Mouse (Mus musculus): ENCODE results near the gene Gm49392.
A peak's percentile ranks its signal among the peaks of the same experiment; 100 is the strongest.
"Not testable (repeated sequence)": the region's sequence is repeated elsewhere in the genome, so short reads cannot be mapped to it uniquely, and the experiment has no call there.

Gene Gm49392

GRCm38 (mm10) chr13:60896794-60897193 is at the start of gene Gm49392:
Gene Gm49392 (minus strand): TSS chr13:60896894.
- not testable (repeated sequence) for DNase-seq (ENCODE audit: extremely low read depth, low read depth)

GRCm38 (mm10) chr13:60941884-60942283 is 45.2 kb upstream of the Gm49392 start, which contains the start of gene Tpbpa:
Gene Tpbpa (minus strand): TSS chr13:60941984.
- not testable (repeated sequence) for DNase-seq (ENCODE audit: extremely low read depth, low read depth)

GRCm38 (mm10) chr13:60936500-60936901 is 39.8 kb upstream of the Gm49392 start, which contains the start of the genes Gm49391 and Ctla2a:
Gene Gm49391 (minus strand): TSS chr13:60936571.
Gene Ctla2a (minus strand): TSS chr13:60936625.
- DNase-seq (ENCODE audit: extremely low read depth, low read depth), result peak; percentile 98

GRCm38 (mm10) chr13:60935490-60935889 is 38.8 kb upstream of the Gm49392 start, which contains the start of gene Gm49393:
Gene Gm49393 (minus strand): TSS chr13:60935590.
- not testable (repeated sequence) for DNase-seq (ENCODE audit: extremely low read depth, low read depth)

- DNase-seq (ENCODE audit: extremely low read depth, low read depth), result not testable (repeated sequence)
Measured at GRCm38 (mm10) chr13:60904780-60905179, 8.1 kb upstream of the Gm49392 start, which contains the start of gene Tpbpb. Gene Tpbpb (minus strand): TSS chr13:60904880.

- DNase-seq (ENCODE audit: extremely low read depth, low read depth), result no peak
Measured at GRCm38 (mm10) chr13:60897328-60897727, 634 bp upstream of the Gm49392 start, which contains the start of gene Ctla2b. Gene Ctla2b (minus strand): TSS chr13:60897447.

GRCm38 (mm10) chr13:60895406-60896160 is 1.1 kb downstream of the Gm49392 start:
- no peak for DNase-seq (ENCODE audit: extremely low read depth, low read depth)

GRCm38 (mm10) chr13:60892301-60892700 is 4.4 kb downstream of the Gm49392 start:
- DNase-seq (ENCODE audit: extremely low read depth, low read depth), result no peak

- DNase-seq (ENCODE audit: extremely low read depth, low read depth), result no peak
Measured at GRCm38 (mm10) chr13:60864281-60864680, 32.4 kb downstream of the Gm49392 start, which contains the start of gene 4930486L24Rik. Gene 4930486L24Rik (minus strand): TSS chr13:60864475.

GRCm38 (mm10) chr13:60848241-60849120 is 48.2 kb downstream of the Gm49392 start:
- no peak for DNase-seq (ENCODE audit: extremely low read depth, low read depth)

GRCm38 (mm10) chr13:60843153-60843552 is 53.5 kb downstream of the Gm49392 start:
- no peak for DNase-seq (ENCODE audit: extremely low read depth, low read depth)

GRCm38 (mm10) chr13:60842703-60843102 is 54.0 kb downstream of the Gm49392 start:
- no peak for DNase-seq (ENCODE audit: extremely low read depth, low read depth)

- DNase-seq (ENCODE audit: extremely low read depth, low read depth), result no peak
Measured at GRCm38 (mm10) chr13:60839353-60839902, 57.3 kb downstream of the Gm49392 start.

- DNase-seq (ENCODE audit: extremely low read depth, low read depth), result no peak
Measured at GRCm38 (mm10) chr13:60826052-60826451, 70.6 kb downstream of the Gm49392 start.

- DNase-seq (ENCODE audit: extremely low read depth, low read depth), result no peak
Measured at GRCm38 (mm10) chr13:60820486-60821175, 76.1 kb downstream of the Gm49392 start.

- no peak for DNase-seq (ENCODE audit: extremely low read depth, low read depth)
Measured at GRCm38 (mm10) chr13:60819469-60819868, 77.2 kb downstream of the Gm49392 start.

GRCm38 (mm10) chr13:60813722-60814121 is 83.0 kb downstream of the Gm49392 start:
- no peak for DNase-seq (ENCODE audit: extremely low read depth, low read depth)

- DNase-seq (ENCODE audit: extremely low read depth, low read depth), result no peak
Measured at GRCm38 (mm10) chr13:60812768-60813167, 83.9 kb downstream of the Gm49392 start.

- no peak for DNase-seq (ENCODE audit: extremely low read depth, low read depth)
Measured at GRCm38 (mm10) chr13:60809690-60810089, 87.0 kb downstream of the Gm49392 start.

GRCm38 (mm10) chr13:60802749-60803148 is 93.9 kb downstream of the Gm49392 start, which contains the start of gene Ctsll3:
Gene Ctsll3 (minus strand): TSS chr13:60802849.
- DNase-seq (ENCODE audit: extremely low read depth, low read depth), result no peak

All from MEL-GATA-1-ER (cell line).